Mouse (Mus musculus) liver, embryonic 12.5 days (tissue): ENCODE results near the gene Rxra. TPM values are rescaled to one million over a fixed set of nuclear protein-coding genes. Genes with fewer than 3 reads are reported as not detected.
A peak's percentile ranks its signal among the peaks of the same experiment; 100 is the strongest.

Experiments
- ATAC-seq: fragments of 200-750 bp; cut with Nextera tagmentation; 2 replicates; pipeline ENCODE4 v1.8.0; 2017; ENCODE audit warnings: moderate number of reproducible peaks, mild to moderate bottlenecking, moderate library complexity
- H3K27ac ChIP-seq: fragments of 300-500 bp; sonication (generic); 2 replicates; pipeline ENCODE4 v1.5.1; 2016; ENCODE audit warnings: mild to moderate bottlenecking
- H3K27me3 ChIP-seq: fragments of 300-500 bp; sonication (generic); replicated peaks from 2 replicates; pipeline ENCODE4 v1.6.1; 2016; ENCODE audit warnings: mild to moderate bottlenecking, moderate library complexity
- H3K36me3 ChIP-seq: fragments of 300-500 bp; sonication (generic); 2 replicates; pipeline ENCODE4 v1.6.1; 2016; ENCODE audit warnings: mild to moderate bottlenecking, moderate library complexity
- H3K4me1 ChIP-seq: fragments of 300-500 bp; sonication (generic); 2 replicates; pipeline ENCODE4 v1.6.1; 2016
- H3K4me2 ChIP-seq: fragments of 300-500 bp; sonication (generic); 2 replicates; pipeline ENCODE4 v1.6.1; 2016; ENCODE audit warnings: mild to moderate bottlenecking, moderate library complexity
- H3K4me3 ChIP-seq: fragments of 300-500 bp; sonication (generic); 2 replicates; pipeline ENCODE4 v1.5.1; 2016; ENCODE audit warnings: mild to moderate bottlenecking, moderate library complexity
- H3K9ac ChIP-seq: fragments of 300-500 bp; sonication (generic); 2 replicates; pipeline ENCODE4 v1.6.1; 2016; ENCODE audit warnings: mild to moderate bottlenecking, moderate library complexity
- H3K9me3 ChIP-seq: fragments of 300-500 bp; sonication (generic); replicated peaks from 2 replicates; pipeline ENCODE4 v1.6.1; 2016; ENCODE audit warnings: mild to moderate bottlenecking, moderate library complexity
- WGBS: fragments of 180-500 bp; shearing (Covaris S2); methylation state at CpG from one replicate; pipeline ENCODE4 v1.1.7; 2016; ENCODE audit not compliant: insufficient replicate concordance; 5-methylcytosine and 5-hydroxymethylcytosine counted together
- polyA plus RNA-seq: library from polyadenylated mRNA; unstranded; fragments of >200 nt; fragmentation: Nextera tagmentation; extraction: Ambion mirVana; gene quantifications from 2 replicates; pipeline ENCODE4 v1.2.1, GENCODE M21; 2016

The Rxra gene
- polyA plus RNA-seq, 1 experiment from 2014 or later, result 4.2 TPM

DNA sequence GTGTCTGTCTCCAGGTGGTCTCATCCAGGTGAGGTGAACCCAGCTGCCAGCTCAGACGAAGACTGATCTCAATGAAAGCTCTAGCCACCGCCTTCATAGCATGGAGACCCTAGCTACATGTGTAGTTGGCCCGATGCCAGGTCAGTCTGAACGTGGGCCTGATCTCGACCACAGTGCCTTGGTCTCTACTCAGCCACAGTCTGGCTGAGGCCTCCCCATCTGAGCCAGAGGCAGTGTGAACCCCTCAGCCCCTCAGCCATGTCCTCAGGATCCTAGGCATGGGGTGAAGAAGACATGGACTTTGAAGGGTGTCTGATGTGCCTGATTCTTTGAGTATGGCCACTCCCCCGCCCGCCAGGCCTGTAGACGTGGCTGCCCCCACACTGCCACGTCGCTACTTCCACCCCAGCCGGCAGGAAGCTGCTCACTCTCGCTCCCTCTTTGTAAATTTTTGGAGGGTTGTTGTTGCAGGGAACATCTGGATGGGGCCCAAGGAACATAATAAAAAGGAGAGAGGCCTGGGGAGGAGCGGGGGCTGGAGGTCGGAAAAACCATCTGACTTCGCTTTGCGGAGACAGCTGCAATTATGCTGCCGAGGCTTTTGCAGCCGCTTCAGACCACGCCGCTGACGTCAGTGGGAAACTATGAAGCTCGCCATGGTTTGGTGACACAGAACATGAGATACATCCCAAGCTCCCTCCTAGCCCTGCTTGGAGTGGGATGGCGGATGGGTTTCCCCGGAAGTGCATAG is 97.9 kb downstream of the Rxra start:
- ATAC-seq, result no peak
- Histone ChIP-seq H3K4me3 (no peak overlapping the region), H3K4me1 (peaks cover 5% of the 10 kb centered on the region; the same call in 1 of the 2 replicates), H3K27ac (no peak overlapping the region), H3K9ac (no peak overlapping the region), H3K4me2 (no peak overlapping the region), H3K36me3 (no peaks in the 10 kb centered on the region), H3K27me3 (peaks cover 5% of the 10 kb centered on the region; the same call in 1 of the 2 replicates), H3K9me3 (no peaks in the 10 kb centered on the region)
- 65% methylated on average over 24 of the region's 24 CpGs for WGBS

DNA sequence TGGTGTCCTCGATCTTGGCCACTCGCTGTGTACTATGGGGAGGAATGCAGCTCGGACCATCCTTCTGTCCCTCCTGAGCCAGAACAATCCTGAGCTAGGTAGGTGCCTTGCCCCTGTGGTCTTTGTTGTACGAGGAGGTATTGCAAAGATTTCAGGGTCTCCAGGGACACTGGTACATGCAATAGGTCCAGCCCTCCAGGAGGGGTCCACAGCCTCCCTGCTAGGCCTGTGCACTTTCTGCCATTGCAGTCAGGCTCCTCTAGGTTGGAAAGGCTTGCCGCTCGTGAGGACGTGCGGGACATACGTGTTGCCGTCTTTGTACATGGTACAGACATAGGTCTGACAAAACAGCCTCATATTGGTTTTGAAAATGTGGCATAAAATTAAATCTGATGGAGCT is 98.8 kb downstream of the Rxra start:
- 80% methylated on average over 10 of the region's 10 CpGs for WGBS
- Histone ChIP-seq H3K4me1 (peaks cover 5% of the 10 kb centered on the region; the same call in 1 of the 2 replicates), H3K9me3 (no peaks in the 10 kb centered on the region), H3K27ac (no peak overlapping the region), H3K9ac (no peak overlapping the region), H3K4me3 (no peak overlapping the region), H3K4me2 (no peak overlapping the region), H3K27me3 (no peaks in the 10 kb centered on the region), H3K36me3 (no peaks in the 10 kb centered on the region)
- ATAC-seq, result no peak

DNA sequence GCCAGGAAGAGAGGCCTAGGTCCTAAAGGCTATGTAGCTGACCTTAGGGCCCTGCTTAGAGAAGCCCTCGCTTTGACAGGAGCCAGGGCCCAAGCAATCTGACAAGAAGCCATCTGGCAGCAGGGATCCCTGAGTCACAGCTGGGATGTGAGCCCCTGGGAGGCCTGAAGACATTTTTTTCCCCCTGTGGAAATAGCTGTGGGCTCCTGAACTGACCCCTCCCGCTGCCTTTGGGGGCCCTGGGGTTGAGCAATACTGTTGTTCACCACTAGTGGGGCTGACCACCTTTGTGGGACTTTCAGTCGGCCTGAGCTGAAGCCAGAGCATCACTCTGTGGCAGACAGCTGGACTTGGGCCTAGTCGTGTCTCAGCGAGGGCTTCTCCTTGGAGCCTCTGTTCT is 99.4 kb downstream of the Rxra start:
- H3K4me3 ChIP-seq, result no peak overlapping the region
- no peak overlapping the region for H3K9ac ChIP-seq
- no peaks in the 10 kb centered on the region for H3K36me3 ChIP-seq
- ATAC-seq, result no peak
- no peak overlapping the region for H3K27ac ChIP-seq
- H3K4me1 ChIP-seq, result peaks cover 5% of the 10 kb centered on the region; the same call in 1 of the 2 replicates
- H3K9me3 ChIP-seq, result no peaks in the 10 kb centered on the region
- no peak overlapping the region for H3K4me2 ChIP-seq
- 48% methylated on average over 5 of the region's 5 CpGs for WGBS
- H3K27me3 ChIP-seq, result no peaks in the 10 kb centered on the region

DNA sequence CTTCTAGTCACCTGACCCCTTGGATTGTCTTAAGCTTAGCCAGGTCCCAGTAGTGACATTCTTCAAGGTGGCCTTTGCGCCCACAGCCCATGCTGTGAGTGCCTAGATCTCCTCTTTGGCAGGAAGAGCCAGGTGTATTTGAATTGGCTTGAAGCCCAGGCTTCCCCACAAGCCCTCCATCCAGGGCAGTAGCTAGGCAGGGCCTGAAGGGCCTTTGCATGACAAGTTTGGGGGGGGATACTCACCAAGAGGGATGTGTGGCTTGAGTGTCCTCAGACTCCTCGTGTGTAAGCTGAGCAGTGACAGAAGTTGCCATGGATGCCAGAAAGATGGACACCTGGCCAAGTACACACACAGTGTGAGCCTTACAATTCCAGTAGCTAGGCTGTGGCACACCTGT is 101.5 kb downstream of the Rxra start:
- no peak for ATAC-seq
- Histone ChIP-seq H3K27ac (no peak overlapping the region), H3K4me2 (no peak overlapping the region), H3K27me3 (no peaks in the 10 kb centered on the region), H3K9ac (no peak overlapping the region), H3K36me3 (no peaks in the 10 kb centered on the region), H3K9me3 (no peaks in the 10 kb centered on the region), H3K4me1 (peaks cover 2% of the 10 kb centered on the region; the same call in 1 of the 2 replicates), H3K4me3 (no peak overlapping the region)
- WGBS, result 59% methylated on average over 2 of the region's 2 CpGs

DNA sequence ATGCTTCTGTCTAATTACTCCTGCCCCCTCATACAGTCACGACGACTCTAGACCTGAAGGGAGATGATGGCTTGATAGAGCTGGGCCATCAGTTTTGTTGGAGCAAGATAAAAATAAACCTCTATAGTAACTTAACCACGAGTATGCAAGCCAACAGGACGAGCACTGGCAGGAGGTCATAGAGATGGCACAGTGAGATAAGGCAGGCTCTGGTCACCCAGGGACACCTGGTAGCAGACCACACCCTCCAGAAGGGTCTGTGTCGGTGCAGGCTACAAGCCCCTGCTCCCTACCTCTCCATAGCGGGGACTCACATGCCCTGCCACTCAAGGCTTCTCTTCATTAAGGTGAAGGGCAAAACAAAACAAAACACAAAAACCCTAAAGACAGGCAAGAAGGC is 102.0 kb downstream of the Rxra start:
- Histone ChIP-seq H3K9ac (no peak overlapping the region), H3K9me3 (no peaks in the 10 kb centered on the region), H3K27ac (no peak overlapping the region), H3K27me3 (no peaks in the 10 kb centered on the region), H3K36me3 (no peaks in the 10 kb centered on the region), H3K4me1 (no peaks in the 10 kb centered on the region), H3K4me3 (no peak overlapping the region), H3K4me2 (no peak overlapping the region)
- ATAC-seq, result no peak
- WGBS, result 27% methylated on average over 6 of the region's 6 CpGs

DNA sequence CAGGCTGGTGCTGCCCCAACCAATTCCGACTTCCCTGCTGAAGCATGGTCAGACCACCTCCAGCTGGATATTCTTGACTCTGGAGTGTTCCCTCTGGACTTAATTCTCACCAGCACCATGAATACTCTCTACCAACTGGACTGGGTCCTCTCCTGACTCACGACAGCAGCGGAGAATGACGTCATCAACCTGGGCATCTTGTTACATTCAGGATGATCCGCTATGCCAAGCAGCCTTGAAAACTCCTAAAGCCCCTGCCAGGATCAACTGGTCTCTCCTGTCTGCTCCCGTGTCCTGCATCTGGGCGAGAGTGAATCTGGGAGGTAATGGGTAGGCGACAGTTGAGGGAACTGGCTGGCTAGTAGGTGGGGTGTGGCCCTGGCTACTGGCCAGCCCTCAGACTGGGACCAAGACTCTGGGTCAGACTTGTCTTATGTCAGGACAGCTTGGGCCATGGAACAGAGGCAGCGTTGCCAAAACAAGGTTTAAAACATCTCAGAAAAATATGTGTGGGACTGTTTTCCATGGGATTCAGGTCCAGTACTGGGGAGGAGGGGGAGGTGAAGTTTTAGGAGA is 103.1 kb downstream of the Rxra start:
- Histone ChIP-seq H3K9ac (no peak overlapping the region), H3K4me2 (no peak overlapping the region), H3K4me3 (no peak overlapping the region), H3K27ac (no peak overlapping the region), H3K9me3 (no peaks in the 10 kb centered on the region), H3K36me3 (no peaks in the 10 kb centered on the region), H3K27me3 (peaks cover under 1% of the 10 kb centered on the region; the same call in 1 of the 2 replicates), H3K4me1 (no peaks in the 10 kb centered on the region)
- no peak for ATAC-seq
- 74% methylated on average over 9 of the region's 9 CpGs for WGBS

DNA sequence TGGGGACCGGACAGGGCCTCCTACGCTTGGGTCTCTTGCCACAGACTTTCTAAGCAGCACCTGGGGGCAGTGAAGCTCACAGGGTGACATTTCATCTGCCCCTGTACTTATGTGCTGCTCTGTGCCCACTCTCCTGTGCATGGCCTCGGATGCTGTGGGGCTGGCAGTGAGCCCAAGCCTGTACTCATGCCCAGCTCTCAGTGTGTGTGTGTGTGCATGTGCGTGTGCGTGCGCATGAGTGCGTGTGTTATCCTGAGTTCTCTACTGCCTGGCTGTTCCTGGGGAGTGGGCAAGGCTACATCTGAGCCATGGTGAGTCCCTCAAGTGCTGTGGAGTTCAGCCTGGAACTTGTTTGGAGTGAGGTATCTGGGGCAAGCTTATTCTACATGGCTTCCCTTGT is 103.9 kb downstream of the Rxra start:
- WGBS, result 83% methylated on average over 7 of the region's 7 CpGs
- Histone ChIP-seq H3K4me1 (no peaks in the 10 kb centered on the region), H3K27ac (no peak overlapping the region), H3K9me3 (no peaks in the 10 kb centered on the region), H3K27me3 (peaks cover 3% of the 10 kb centered on the region), H3K36me3 (no peaks in the 10 kb centered on the region), H3K4me2 (no peak overlapping the region), H3K4me3 (no peak overlapping the region), H3K9ac (no peak overlapping the region)
- ATAC-seq, result no peak

DNA sequence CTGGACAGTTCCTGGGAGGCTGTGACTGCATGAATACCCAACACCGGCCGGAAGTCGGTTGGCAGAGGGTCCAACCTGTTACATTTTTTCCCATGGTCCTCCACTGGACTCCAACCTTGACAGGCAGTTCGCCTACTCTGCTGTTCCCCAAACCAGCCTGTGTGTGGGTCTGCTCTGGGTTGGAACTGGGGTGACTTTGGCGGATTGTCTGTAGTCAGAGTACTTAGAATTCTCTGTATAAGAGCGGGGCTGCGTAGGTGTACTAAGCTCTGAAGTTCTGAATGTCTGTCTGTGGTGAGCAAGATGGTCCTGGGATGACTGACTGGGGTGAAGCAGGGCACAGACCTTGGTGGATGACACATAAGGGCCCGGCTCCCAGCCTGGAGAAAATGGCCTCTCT is 109.1 kb downstream of the Rxra start:
- WGBS, result 72% methylated on average over 8 of the region's 8 CpGs

DNA sequence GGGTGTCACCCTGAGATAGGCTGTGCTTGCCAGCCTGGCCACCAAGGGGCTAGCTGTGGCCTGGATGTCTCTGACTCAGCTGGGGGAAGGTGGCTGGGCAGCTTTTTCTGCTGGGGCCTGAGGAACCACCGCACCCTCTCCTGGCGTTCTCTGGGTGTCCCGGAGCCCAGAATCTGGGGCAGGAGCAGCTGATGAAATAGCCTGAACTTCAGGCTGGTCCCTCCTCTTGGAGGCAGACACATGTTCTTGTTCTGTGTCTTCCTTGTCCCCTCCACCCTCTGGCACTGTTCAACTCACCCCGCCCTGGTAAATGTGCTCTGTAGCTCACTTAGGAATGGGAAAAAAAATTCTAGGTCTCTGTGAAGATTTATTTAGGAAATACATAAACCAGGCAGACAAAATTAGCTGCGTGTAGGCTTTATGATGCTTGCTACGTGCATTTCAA is 109.8 kb downstream of the Rxra start:
- no peak overlapping the region for H3K27ac ChIP-seq
- 68% methylated on average over 6 of the region's 6 CpGs for WGBS
- H3K4me3 ChIP-seq, result no peak overlapping the region
- no peak overlapping the region for H3K9ac ChIP-seq
- peaks cover 12% of the 10 kb centered on the region for H3K27me3 ChIP-seq
- H3K4me1 ChIP-seq, result no peaks in the 10 kb centered on the region
- H3K36me3 ChIP-seq, result no peaks in the 10 kb centered on the region
- no peaks in the 10 kb centered on the region for H3K9me3 ChIP-seq
- no peak for ATAC-seq
- no peak overlapping the region for H3K4me2 ChIP-seq

More for the DNA sequence above, 109.1 kb downstream of the Rxra start:
- Histone ChIP-seq H3K9me3 (no peaks in the 10 kb centered on the region), H3K9ac (no peak overlapping the region), H3K4me1 (no peaks in the 10 kb centered on the region), H3K4me2 (no peak overlapping the region), H3K4me3 (no peak overlapping the region), H3K27me3 (peaks cover 12% of the 10 kb centered on the region), H3K36me3 (no peaks in the 10 kb centered on the region), H3K27ac (no peak overlapping the region)
- no peak for ATAC-seq

DNA sequence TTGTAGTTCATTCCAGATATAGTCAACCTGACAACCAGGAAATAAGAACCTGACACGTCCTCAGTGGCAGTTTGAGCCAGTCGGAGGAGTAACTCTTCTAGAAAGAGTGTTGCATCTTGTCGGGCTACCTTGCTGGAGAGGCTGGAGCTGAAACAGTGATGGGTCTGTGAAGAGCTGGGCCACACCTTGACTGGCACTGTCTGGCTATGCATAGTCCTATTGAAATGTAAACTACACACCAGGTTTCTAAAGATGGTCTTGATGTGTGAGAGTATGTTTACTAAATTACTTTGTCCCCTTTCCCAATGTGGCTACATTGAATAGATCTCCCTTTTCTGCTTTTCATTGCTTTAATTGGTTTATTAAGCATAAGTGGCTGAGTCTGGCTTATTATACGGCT is 115.3 kb downstream of the Rxra start:
- Histone ChIP-seq H3K9ac (no peak overlapping the region), H3K27ac (no peak overlapping the region), H3K36me3 (no peaks in the 10 kb centered on the region), H3K27me3 (no peaks in the 10 kb centered on the region; the same call in 1 of the 2 replicates), H3K4me1 (no peaks in the 10 kb centered on the region), H3K4me2 (no peak overlapping the region), H3K4me3 (no peak overlapping the region), H3K9me3 (no peaks in the 10 kb centered on the region)
- ATAC-seq, result no peak
- WGBS, result 60% methylated on average over 4 of the region's 4 CpGs

DNA sequence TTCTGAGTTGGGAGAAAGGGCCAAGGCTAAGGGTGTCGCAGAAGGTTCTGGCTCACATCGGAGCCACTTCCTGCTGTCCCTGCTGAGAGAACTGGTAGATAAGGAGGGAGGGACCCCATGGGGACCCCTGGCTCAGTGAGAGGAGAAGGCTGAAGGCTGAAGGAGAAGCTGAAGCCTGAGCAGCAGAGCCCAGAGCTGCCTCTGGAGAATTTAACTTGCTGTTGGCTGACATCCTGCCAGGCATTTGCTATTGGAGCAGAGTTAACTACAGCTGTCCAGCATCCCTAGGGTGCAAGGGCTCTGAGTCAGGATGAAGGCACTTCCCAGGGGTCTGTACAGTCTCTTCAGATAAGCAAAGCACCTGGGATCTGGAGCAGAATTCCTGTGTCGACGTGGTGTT is 122.8 kb downstream of the Rxra start:
- no peak for ATAC-seq

DNA sequence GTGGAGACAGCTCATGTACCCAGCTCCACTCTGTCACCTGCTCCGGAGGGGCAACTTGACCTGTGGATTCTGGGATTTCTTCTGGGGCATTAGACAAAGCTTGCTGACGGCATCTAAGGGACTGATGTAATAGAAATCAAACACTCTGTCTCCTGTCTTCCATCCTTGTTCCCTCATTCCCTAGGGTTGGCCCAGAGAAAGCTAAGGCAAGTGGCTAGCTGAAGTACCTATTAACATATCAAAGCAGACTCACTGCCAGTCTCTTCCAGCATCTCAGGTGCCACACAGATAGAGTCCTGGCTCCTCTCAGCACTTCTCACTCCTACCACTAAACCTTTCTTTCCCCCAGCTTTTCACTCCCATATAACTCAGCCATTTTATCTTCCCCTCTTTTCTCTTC is 124.8 kb downstream of the Rxra start:
- H3K4me3 ChIP-seq, result no peak overlapping the region
- 0 out of 2 replicates have a peak, but pooled peaks cover 6% of the 10 kb centered on the region for H3K27me3 ChIP-seq
- no peak overlapping the region for H3K4me2 ChIP-seq
- no peaks in the 10 kb centered on the region for H3K9me3 ChIP-seq
- ATAC-seq, result no peak
- WGBS, result 58% methylated on average over 2 of the region's 2 CpGs
- no peaks in the 10 kb centered on the region for H3K4me1 ChIP-seq
- H3K9ac ChIP-seq, result no peak overlapping the region
- no peaks in the 10 kb centered on the region for H3K36me3 ChIP-seq
- H3K27ac ChIP-seq, result no peak overlapping the region

More for the DNA sequence above, 122.8 kb downstream of the Rxra start:
- no peak overlapping the region for H3K4me3 ChIP-seq
- H3K4me2 ChIP-seq, result no peak overlapping the region
- H3K27ac ChIP-seq, result 0 out of 2 replicates have a peak overlapping the region, but pooled peaks have one; percentile 4
- no peaks in the 10 kb centered on the region for H3K36me3 ChIP-seq
- 39% methylated on average over 4 of the region's 4 CpGs for WGBS
- H3K4me1 ChIP-seq, result no peaks in the 10 kb centered on the region
- 0 out of 2 replicates have a peak, but pooled peaks cover 6% of the 10 kb centered on the region for H3K27me3 ChIP-seq
- H3K9ac ChIP-seq, result no peak overlapping the region
- no peaks in the 10 kb centered on the region for H3K9me3 ChIP-seq
